Mouse (Mus musculus): ENCODE measurements around the gene C2cd2.

C2cd2 gene

GRCm38 (mm10) chr16:97877502-97877901 is 84.9 kb downstream of the C2cd2 start:
- no peak for DNase-seq

- no peak for DNase-seq
Observed at GRCm38 (mm10) chr16:97875101-97875500, 87.3 kb downstream of the C2cd2 start.

- DNase-seq, result no peak
Observed at GRCm38 (mm10) chr16:97874376-97874775, 88.0 kb downstream of the C2cd2 start.

- DNase-seq, result no peak
Observed at GRCm38 (mm10) chr16:97872657-97873056, 89.7 kb downstream of the C2cd2 start.

GRCm38 (mm10) chr16:97869193-97870102 is 93.0 kb downstream of the C2cd2 start:
- no peak for DNase-seq

GRCm38 (mm10) chr16:97863932-97864467 is 98.4 kb downstream of the C2cd2 start:
- no peak for DNase-seq

- no peak for DNase-seq
Observed at GRCm38 (mm10) chr16:97856050-97856449, 106.3 kb downstream of the C2cd2 start.

GRCm38 (mm10) chr16:97851741-97852319 is 110.6 kb downstream of the C2cd2 start, which contains the start of gene Prdm15:
Gene Prdm15 (minus strand): TSS chr16:97851850.
- peak; percentile 91 to 92 for DNase-seq

GRCm38 (mm10) chr16:97851061-97851740 is 111.2 kb downstream of the C2cd2 start:
- DNase-seq, result peak; percentile 93 to 95

- no peak for DNase-seq
Observed at GRCm38 (mm10) chr16:97850667-97851060, 111.7 kb downstream of the C2cd2 start.

GRCm38 (mm10) chr16:97848832-97849231 is 113.6 kb downstream of the C2cd2 start:
- DNase-seq, result no peak

GRCm38 (mm10) chr16:97844967-97845937 is 117.1 kb downstream of the C2cd2 start:
- DNase-seq, result peak; percentile 50 to 69

GRCm38 (mm10) chr16:97832154-97832553 is 130.2 kb downstream of the C2cd2 start:
- no peak for DNase-seq

- DNase-seq, result no peak
Observed at GRCm38 (mm10) chr16:97828207-97828606, 134.2 kb downstream of the C2cd2 start.

- no peak for DNase-seq
Observed at GRCm38 (mm10) chr16:97823311-97824007, 138.9 kb downstream of the C2cd2 start.

GRCm38 (mm10) chr16:97819532-97819931 is 142.9 kb downstream of the C2cd2 start:
- DNase-seq, result no peak

- no peak for DNase-seq
Observed at GRCm38 (mm10) chr16:97817414-97817813, 145.0 kb downstream of the C2cd2 start.

GRCm38 (mm10) chr16:97815269-97815668 is 147.1 kb downstream of the C2cd2 start:
- DNase-seq, result no peak

GRCm38 (mm10) chr16:97814060-97814459 is 148.3 kb downstream of the C2cd2 start:
- DNase-seq, result no peak

GRCm38 (mm10) chr16:97808881-97809280 is 153.5 kb downstream of the C2cd2 start:
- DNase-seq, result no peak

GRCm38 (mm10) chr16:97805646-97806045 is 156.8 kb downstream of the C2cd2 start:
- no peak for DNase-seq
